Mouse (Mus musculus) small intestine, adult 2 months (tissue): ENCODE measurements at regions not wholly inside any gene's neighbourhood (a gene's known extent, or its start where the extent isn't known, plus 50 kb on each side); places are given as distances from the start of the nearest gene placed in this dataset.

Experiments used
- CTCF ChIP-seq: fragments of 200-500 bp; IDR thresholded peaks from 2 replicates; pipeline ENCODE4 v1.5.1; 2012; ENCODE audit warnings: low read depth, mild to moderate bottlenecking, control low read depth, inconsistent platforms, low read length, moderate library complexity, mixed read lengths; ENCODE audit not compliant: insufficient replicate concordance, insufficient read length; ENCODE audit errors: extremely low read depth
- POLR2A ChIP-seq: fragments of 200-500 bp; IDR thresholded peaks from 2 replicates; pipeline ENCODE4 v1.6.1; 2012; ENCODE audit warnings: low read depth, mild to moderate bottlenecking, control low read depth, inconsistent platforms, low read length, moderate library complexity

DNA sequence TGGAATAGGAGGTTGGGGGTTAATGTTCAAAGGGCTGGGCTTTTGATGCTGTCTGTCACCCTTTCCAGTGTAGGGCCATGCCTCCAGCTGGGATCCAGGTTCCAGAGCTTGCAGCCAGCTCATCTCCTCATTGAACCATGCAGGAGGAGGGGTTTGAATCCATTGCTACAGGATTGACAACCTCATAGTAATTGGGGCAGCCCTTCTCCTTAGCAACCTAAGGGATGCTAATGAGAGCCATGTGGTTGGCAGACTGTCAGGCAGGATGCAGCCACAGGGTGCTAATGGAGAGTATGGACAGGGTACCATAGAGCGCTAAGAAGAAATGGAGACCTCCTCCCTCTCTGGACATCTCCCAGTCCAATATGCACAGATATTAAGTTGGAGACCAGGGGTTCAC, 396.9 kb upstream of the Cdh4 start:
- TF ChIP-seq CTCF = no peak
- no peak for TF ChIP-seq POLR2A
